Mouse (Mus musculus) lung, postnatal 0 days (tissue): ENCODE data around the gene Aak1.

Experiments
- CTCF ChIP-seq: IDR thresholded peaks from 2 replicates; pipeline ENCODE4 v1.5.1; 2016; ENCODE audit warnings: antibody characterized with exemption, mild to moderate bottlenecking
- EP300 ChIP-seq: IDR thresholded peaks from 2 replicates; pipeline ENCODE4 v1.6.1; 2016; ENCODE audit warnings: antibody characterized with exemption, mild to moderate bottlenecking, control low read depth

DNA sequence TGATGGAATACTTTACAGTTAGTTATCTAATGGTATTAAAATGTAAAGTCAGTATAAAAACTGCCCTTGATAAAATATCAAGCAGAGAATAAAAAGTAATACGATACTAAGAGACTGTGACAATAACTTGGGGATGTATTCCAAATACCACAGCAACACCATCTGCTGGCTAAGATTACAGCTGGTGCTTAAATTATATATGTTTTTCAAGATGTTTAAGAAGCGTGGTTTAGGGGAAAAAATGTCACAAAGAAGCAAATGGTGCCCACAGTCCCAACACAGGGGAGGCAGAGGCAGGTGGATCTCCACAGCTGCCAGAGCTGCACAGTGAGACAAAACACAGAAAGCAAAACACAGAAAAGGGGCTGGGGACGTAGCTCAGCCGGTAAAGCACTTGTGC, 30.4 kb upstream of the Aak1 start:
- TF ChIP-seq CTCF (no peak), EP300 (no peak)
